Mouse (Mus musculus) olfactory bulb, adult 2 months (tissue): ENCODE data around the gene Srsf7.

Source experiments
- CTCF ChIP-seq: fragments of 200-500 bp; IDR thresholded peaks from 2 replicates; pipeline ENCODE4 v1.5.1; 2012; ENCODE audit warnings: low read depth, mild to moderate bottlenecking, low read length, moderate library complexity; ENCODE audit not compliant: insufficient read depth
- POLR2A ChIP-seq: fragments of 200-500 bp; IDR thresholded peaks from 2 replicates; pipeline ENCODE4 v1.6.1; 2012; ENCODE audit warnings: mild to moderate bottlenecking, low read depth, low read length, moderate library complexity; ENCODE audit not compliant: insufficient read depth

DNA sequence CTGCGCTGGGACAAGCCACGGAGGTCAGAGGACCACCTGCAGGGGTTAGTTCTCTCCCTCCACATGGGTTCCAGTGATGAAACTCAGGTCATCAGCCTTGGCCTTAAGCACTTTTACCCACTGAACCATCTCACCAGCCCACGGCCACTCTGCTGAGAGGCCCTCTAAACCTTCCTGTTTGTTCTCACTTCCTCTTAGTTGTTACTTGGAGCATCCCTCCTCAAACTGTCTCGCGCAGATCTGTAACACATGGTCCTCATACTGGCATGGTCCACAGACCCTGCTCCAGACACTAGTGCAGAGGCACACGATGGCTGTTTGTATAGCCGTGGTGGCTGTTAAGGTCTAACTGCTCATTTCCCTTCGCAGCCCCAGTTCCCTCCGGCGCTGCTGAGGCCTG lies 23.5 kb downstream of the Srsf7 start:
- TF ChIP-seq CTCF: no peak
- no peak for TF ChIP-seq POLR2A
